Mouse (Mus musculus) midbrain, embryonic 16.5 days (tissue): ENCODE measurements at regions not wholly inside any gene's neighbourhood (a gene's known extent, or its start where the extent isn't known, plus 50 kb on each side); places are given as distances from the start of the nearest gene placed in this dataset.

Experiments used
- ATAC-seq: fragments of 200-750 bp; cut with Nextera tagmentation; 2 replicates; pipeline ENCODE4 v1.8.0; 2017; ENCODE audit warnings: moderate TSS enrichment
- H3K27ac ChIP-seq: fragments of 300-500 bp; sonication (generic); 2 replicates; pipeline ENCODE4 v1.5.1; 2014; ENCODE audit warnings: mild to moderate bottlenecking, low read length, mixed read lengths
- H3K27me3 ChIP-seq: fragments of 300-500 bp; sonication (generic); 2 replicates; pipeline ENCODE4 v1.6.1; 2014; ENCODE audit warnings: low read depth, low read length, mixed read lengths; ENCODE audit not compliant: control insufficient read depth, insufficient read depth
- H3K36me3 ChIP-seq: fragments of 300-500 bp; sonication (generic); 2 replicates; pipeline ENCODE4 v1.6.1; 2014; ENCODE audit warnings: mild to moderate bottlenecking, low read length, moderate library complexity, mixed read lengths; ENCODE audit not compliant: control insufficient read depth, insufficient read depth
- H3K4me1 ChIP-seq: fragments of 300-500 bp; sonication (generic); 2 replicates; pipeline ENCODE4 v1.6.1; 2014; ENCODE audit warnings: mild to moderate bottlenecking, low read length, mixed read lengths; ENCODE audit not compliant: control insufficient read depth, insufficient read depth
- H3K4me2 ChIP-seq: fragments of 300-500 bp; sonication (generic); 2 replicates; pipeline ENCODE4 v1.6.1; 2014; ENCODE audit warnings: mild to moderate bottlenecking, low read length, mixed read lengths
- H3K4me3 ChIP-seq: fragments of 300-500 bp; sonication (generic); 2 replicates; pipeline ENCODE4 v1.5.1; 2014; ENCODE audit warnings: low read depth, mild to moderate bottlenecking, low read length, moderate library complexity, mixed read lengths
- H3K9ac ChIP-seq: fragments of 300-500 bp; sonication (generic); 2 replicates; pipeline ENCODE4 v1.6.1; 2014; ENCODE audit warnings: low read depth, low read length, mixed read lengths
- H3K9me3 ChIP-seq: fragments of 300-500 bp; sonication (generic); replicated peaks from 2 replicates; pipeline ENCODE4 v1.6.1; 2014; ENCODE audit warnings: mild to moderate bottlenecking, low read length, mixed read lengths; ENCODE audit not compliant: control insufficient read depth, poor library complexity, severe bottlenecking
- WGBS: fragments of 180-500 bp; shearing (Covaris S2); extraction: QIAGEN DNeasy Blood & Tissue Kit; methylation state at CpG from one replicate; pipeline ENCODE4 v1.1.7; 2014; 5-methylcytosine and 5-hydroxymethylcytosine counted together

DNA sequence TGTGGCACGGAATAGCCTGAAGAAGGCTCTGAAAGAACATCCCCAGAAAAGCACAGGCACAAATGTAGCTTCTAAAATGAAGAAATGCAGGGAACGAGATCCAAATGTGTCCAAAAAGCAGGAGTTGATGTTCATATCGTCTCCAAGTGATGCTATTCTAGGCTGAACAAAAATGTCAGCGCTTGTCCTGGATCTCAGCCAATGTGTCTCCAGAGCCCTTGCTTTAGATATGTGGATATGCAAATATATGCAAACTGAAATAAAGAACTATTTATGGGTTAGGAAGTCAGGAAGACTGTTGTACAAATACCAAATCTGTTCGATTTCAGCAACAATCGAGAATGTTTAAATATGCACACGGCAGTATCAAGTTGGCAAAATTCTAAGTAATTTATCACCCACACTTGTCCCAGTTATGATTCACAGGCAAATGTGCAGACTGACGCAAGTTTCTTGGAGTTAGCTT lies 320.4 kb downstream of the Synb start:
- 65% methylated on average over 8 of the region's 8 CpGs for WGBS
- H3K4me2 ChIP-seq: no peak overlapping the region
- ATAC-seq: no peak
- H3K9me3 ChIP-seq: no peaks in the 10 kb centered on the region
- H3K4me1 ChIP-seq: no peaks in the 10 kb centered on the region
- no peak overlapping the region for H3K4me3 ChIP-seq
- no peaks in the 10 kb centered on the region for H3K27me3 ChIP-seq
- H3K36me3 ChIP-seq: no peaks in the 10 kb centered on the region
- H3K9ac ChIP-seq: no peak overlapping the region
- no peak overlapping the region for H3K27ac ChIP-seq

DNA sequence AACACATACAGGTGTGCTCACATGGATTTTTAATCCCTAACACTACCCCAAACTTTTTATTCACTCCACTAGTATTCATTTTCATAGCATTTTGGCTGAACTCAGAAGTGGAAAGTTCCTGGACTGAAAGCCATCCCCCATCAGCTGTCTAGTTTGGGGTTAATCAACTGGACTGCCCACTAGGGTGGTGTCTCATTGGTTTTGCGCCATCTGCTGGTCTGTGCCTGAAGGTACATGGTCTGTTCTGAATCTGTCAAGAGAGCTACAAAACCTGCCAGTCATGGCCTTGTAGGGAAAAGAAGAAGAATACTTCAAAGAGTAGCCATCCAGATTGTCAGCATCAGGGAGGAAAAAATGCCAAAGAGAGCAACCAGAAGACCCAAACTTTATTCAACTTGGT lies 327.3 kb downstream of the Synb start:
- Histone ChIP-seq H3K27ac (no peak overlapping the region), H3K4me3 (no peak overlapping the region), H3K4me2 (no peak overlapping the region), H3K9ac (no peak overlapping the region), H3K27me3 (no peaks in the 10 kb centered on the region), H3K4me1 (no peaks in the 10 kb centered on the region), H3K9me3 (no peaks in the 10 kb centered on the region), H3K36me3 (no peaks in the 10 kb centered on the region)
- 8% methylated on average over 1 of the region's 1 CpGs for WGBS
- no peak for ATAC-seq

DNA sequence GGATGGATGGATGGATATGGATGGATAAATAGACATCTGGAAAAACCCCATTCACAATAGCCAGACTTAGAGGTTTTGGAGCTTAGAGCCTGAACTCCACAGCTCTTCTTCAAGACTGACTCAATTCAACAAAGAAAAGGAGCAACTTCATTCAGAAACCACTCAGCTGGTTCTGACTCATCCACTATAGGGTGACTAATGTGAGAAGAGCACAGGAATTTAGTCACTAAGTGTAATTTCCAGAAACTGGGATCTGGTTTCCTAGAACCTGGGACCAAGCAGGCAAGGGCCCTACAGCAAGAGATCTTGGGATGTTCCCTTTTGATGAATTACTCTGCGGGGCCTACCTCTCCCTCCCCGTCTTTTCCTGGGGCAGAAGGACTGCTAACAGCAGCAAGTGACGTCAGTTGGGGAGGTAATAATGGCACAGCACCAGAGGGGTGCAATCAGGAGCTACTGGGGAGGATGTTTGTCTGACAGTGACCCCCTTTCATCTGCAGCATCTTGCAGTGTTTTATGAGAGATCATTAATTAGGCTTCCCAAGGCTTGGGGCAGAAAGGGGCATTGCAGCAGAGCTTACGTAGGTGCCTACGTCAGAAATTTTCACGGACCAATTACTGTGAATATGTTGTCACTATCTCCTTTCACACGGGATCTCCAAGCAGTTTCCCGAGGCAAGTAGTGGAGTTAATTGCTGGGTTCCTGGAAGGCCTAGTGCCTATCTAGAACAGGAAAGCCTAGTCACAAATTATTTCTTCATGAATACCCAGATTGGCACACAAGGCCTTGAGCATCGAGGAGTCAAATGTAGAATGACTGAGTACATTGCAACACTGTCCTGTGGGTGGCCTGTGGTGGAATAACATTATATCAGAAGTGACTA lies 339.3 kb downstream of the Synb start:
- H3K4me1 ChIP-seq: no peaks in the 10 kb centered on the region
- H3K27ac ChIP-seq: no peak overlapping the region
- no peaks in the 10 kb centered on the region for H3K36me3 ChIP-seq
- no peak overlapping the region for H3K4me2 ChIP-seq
- no peak for ATAC-seq
- WGBS: 68% methylated on average over 9 of the region's 9 CpGs
- no peak overlapping the region for H3K4me3 ChIP-seq
- no peaks in the 10 kb centered on the region for H3K27me3 ChIP-seq
- H3K9ac ChIP-seq: no peak overlapping the region
- H3K9me3 ChIP-seq: no peaks in the 10 kb centered on the region

DNA sequence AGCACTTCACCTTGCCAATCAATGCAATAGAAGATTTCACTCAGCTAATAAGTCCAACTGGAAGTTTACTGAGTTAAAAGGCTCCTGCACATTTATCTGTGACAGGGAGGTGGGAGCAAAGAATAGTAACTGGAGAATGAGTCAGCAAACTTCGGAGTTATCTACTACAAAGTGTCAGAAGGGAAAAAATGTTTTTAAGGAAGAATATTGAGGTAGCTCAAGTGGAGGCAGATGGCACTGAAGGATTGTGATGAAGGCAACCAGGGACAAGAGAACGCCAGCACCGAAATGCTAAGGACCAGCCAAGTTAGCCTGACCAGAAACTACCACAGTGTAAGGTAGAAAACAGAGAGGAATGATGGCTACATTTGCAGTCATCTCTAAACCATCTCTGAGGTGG lies 348.2 kb downstream of the Synb start:
- no peaks in the 10 kb centered on the region; the same call in 1 of the 2 replicates for H3K4me1 ChIP-seq
- no peak for ATAC-seq
- H3K4me2 ChIP-seq: no peak overlapping the region
- H3K9ac ChIP-seq: no peak overlapping the region
- H3K36me3 ChIP-seq: no peaks in the 10 kb centered on the region
- no peaks in the 10 kb centered on the region for H3K9me3 ChIP-seq
- no peaks in the 10 kb centered on the region for H3K27me3 ChIP-seq
- no peak overlapping the region for H3K27ac ChIP-seq
- H3K4me3 ChIP-seq: no peak overlapping the region
- WGBS: 86% methylated on average over 3 of the region's 3 CpGs

DNA sequence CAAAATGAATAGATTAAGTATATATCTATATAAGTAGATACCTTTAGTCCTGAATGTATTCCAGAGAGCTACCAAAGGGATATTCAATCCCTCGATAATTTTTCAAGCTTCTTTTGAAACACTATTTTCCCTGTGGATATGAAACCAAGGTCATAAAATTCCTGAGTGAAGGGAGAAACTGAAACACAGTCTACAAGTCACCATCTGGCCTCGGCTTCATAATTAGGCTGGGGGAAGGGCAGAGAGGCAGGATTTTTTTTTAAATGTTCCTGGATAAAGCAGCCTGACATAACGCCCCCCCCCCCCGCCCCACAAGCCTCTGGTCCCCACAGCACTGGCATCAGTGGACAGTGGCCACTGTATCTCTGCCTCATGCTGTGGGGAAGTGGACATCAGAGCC lies 348.7 kb downstream of the Synb start:
- H3K27ac ChIP-seq: no peak overlapping the region

DNA sequence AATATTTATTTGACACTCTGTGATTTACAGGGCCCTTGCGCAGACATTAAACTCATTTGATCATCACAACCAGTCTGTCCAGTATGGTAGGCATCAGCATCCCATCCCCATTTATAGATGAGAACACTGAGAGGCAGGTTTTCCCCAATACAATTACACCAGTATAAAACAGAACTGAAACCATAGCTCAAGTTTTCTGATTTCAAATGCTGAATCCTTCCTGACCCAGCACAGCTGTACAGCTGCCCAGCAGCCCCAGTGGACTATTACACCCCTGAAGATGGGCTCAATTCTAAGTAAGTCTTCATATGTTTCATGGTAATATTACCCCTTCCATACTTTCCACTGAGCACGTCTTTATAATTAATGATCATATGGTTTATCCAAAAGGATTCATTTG lies 352.3 kb downstream of the Synb start:
- no peaks in the 10 kb centered on the region for H3K36me3 ChIP-seq

More for the DNA sequence above, 348.7 kb downstream of the Synb start:
- H3K4me1 ChIP-seq: no peaks in the 10 kb centered on the region; the same call in 1 of the 2 replicates
- 41% methylated on average over 4 of the region's 4 CpGs for whole genome bisulfite sequencing
- no peaks in the 10 kb centered on the region for H3K9me3 ChIP-seq
- no peak overlapping the region for H3K4me2 ChIP-seq
- no peak overlapping the region for H3K4me3 ChIP-seq
- H3K27me3 ChIP-seq: no peaks in the 10 kb centered on the region
- H3K36me3 ChIP-seq: no peaks in the 10 kb centered on the region
- H3K9ac ChIP-seq: no peak overlapping the region
- no peak for ATAC-seq

DNA sequence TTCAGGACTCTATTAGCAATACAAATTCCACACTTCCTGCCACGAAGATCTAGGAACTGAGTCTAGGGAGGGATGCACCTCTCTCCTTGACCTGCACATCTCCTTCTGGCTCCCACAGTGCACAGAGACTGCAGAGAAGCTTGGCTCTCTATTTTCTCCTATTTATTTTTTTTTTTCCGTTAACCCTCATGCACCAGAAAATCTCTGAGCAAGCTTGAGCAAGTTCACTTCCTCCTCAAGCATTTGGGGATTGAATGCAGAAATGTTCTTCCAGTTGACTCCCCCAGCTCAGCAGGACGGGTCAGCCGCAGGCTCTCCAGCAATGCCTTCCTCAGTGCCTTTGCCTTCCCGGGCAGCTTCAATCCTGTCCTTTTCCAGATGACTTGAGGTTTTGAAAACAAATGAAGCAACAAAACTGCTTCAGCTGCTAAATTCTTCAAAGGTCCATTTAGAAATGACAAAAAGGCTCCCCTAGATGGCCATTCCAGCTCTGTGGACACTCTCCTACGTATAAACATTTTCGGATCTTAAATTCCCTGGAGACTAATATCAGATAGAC lies 352.9 kb downstream of the Synb start:
- H3K36me3 ChIP-seq: no peaks in the 10 kb centered on the region
- H3K9ac ChIP-seq: no peak overlapping the region
- H3K4me2 ChIP-seq: no peak overlapping the region
- ATAC-seq: no peak
- H3K4me1 ChIP-seq: no peaks in the 10 kb centered on the region; the same call in 1 of the 2 replicates
- no peaks in the 10 kb centered on the region for H3K27me3 ChIP-seq
- WGBS: 40% methylated on average over 7 of the region's 7 CpGs
- no peaks in the 10 kb centered on the region for H3K9me3 ChIP-seq
- no peak overlapping the region for H3K27ac ChIP-seq
- H3K4me3 ChIP-seq: no peak overlapping the region

More for the DNA sequence above, 352.3 kb downstream of the Synb start:
- 79% methylated on average over 2 of the region's 2 CpGs for WGBS
- no peak overlapping the region for H3K4me3 ChIP-seq
- no peaks in the 10 kb centered on the region; the same call in 1 of the 2 replicates for H3K4me1 ChIP-seq
- no peak overlapping the region for H3K27ac ChIP-seq
- no peaks in the 10 kb centered on the region for H3K27me3 ChIP-seq
- no peak overlapping the region for H3K9ac ChIP-seq
- ATAC-seq: no peak
- H3K9me3 ChIP-seq: no peaks in the 10 kb centered on the region
- no peak overlapping the region for H3K4me2 ChIP-seq

DNA sequence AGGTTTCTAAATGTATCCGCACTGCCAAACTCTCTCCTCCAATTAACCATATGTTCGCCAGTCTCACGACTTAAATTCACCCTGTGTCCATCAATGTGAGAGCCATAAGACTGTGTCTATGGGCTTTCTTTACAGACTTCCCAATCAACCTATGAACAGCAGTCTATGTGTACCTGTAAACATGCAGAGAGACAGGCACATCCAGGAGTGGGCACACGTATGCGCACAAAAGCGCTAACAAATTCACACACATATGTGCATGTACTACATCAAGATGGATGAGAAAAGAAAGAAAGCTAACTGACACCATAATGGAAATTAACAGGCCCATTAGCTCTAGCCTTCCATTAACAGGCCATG lies 358.8 kb downstream of the Synb start:
- Histone ChIP-seq H3K27ac (no peak overlapping the region), H3K4me3 (no peak overlapping the region), H3K4me1 (peaks cover 15% of the 10 kb centered on the region), H3K9ac (no peak overlapping the region), H3K9me3 (no peaks in the 10 kb centered on the region), H3K36me3 (no peaks in the 10 kb centered on the region), H3K27me3 (no peaks in the 10 kb centered on the region), H3K4me2 (no peak overlapping the region)
- ATAC-seq: peak; percentile 56; the same call in 1 of the 2 replicates
- 79% methylated on average over 6 of the region's 6 CpGs for WGBS

DNA sequence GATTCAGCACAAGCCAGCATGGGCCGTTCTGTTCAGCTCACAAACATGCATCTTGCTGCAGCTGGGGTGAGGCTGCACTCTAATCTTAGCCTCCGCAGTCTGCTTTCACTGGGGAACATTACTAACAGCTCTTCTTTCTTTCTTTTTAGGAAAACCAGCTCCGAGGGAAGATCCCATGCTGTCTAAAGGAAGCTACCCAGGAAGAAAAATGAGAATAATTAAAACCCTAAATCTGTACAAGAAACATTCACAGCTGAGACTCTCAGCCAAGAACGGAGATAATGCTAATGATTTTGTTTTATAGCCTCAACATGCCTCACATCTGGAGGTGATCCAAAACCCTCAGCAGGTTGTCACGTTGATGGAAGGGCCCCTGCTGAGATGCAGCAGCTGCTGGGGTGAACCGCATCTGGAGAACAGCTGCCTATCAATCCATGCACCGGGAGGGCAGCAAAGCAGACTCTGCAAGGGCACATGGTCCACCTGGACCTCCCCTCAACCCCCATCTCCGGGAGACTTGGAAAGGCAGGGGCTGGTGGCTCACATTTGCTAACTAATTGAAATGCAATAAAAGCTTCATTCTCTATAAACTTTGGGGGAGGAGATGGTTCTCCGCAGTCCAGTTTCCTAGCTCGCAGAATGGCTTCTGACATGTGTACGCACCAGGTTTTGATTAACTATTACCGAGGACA lies 359.3 kb downstream of the Synb start:
- WGBS: 21% methylated on average over 12 of the region's 12 CpGs
- H3K36me3 ChIP-seq: no peaks in the 10 kb centered on the region
- no peak overlapping the region for H3K9ac ChIP-seq
- no peaks in the 10 kb centered on the region for H3K9me3 ChIP-seq
- H3K4me3 ChIP-seq: no peak overlapping the region
- no peaks in the 10 kb centered on the region for H3K27me3 ChIP-seq
- peak overlapping the region; percentile 24 for H3K4me2 ChIP-seq
- peaks cover 15% of the 10 kb centered on the region for H3K4me1 ChIP-seq
- peak; percentile 76 for ATAC-seq
- H3K27ac ChIP-seq: peak overlapping the region; percentile 57
